Mouse (Mus musculus) heart, embryonic 14.5 days (tissue): ENCODE measurements around the gene Polg2. TPM values are rescaled to one million over a fixed set of nuclear protein-coding genes. Genes with fewer than 3 reads are reported as not detected.
"Not testable (repeated sequence)": the region's sequence is repeated elsewhere in the genome, so short reads cannot be mapped to it uniquely, and the experiment has no call there.

Experiments
- ATAC-seq: fragments of 200-750 bp; cut with Nextera tagmentation; 2 replicates; pipeline ENCODE4 v1.8.0; 2017; ENCODE audit warnings: low read depth, moderate TSS enrichment; ENCODE audit not compliant: insufficient number of reproducible peaks, insufficient read depth, low FRiP score
- H3K27ac ChIP-seq, 2 experiments: fragments of 200-500 bp in 1 of 2; fragments of 300-500 bp in 1 of 2; sonication (generic) in 1 of 2; replicated peaks in 1 of 2; 2 replicates each; pipeline ENCODE4 v1.5.1; 2012 to 2014; ENCODE audit warnings: low read depth in 2 of 2, low read length in 2 of 2, control low read depth in 1 of 2, mild to moderate bottlenecking in 1 of 2, mixed read lengths in 1 of 2; ENCODE audit not compliant: control insufficient read depth in 1 of 2, insufficient read depth in 1 of 2
- H3K27me3 ChIP-seq: fragments of 300-500 bp; sonication (generic); 2 replicates; pipeline ENCODE4 v1.6.1; 2014; ENCODE audit warnings: mild to moderate bottlenecking, low read length, control low read depth; ENCODE audit not compliant: control insufficient read depth, insufficient read depth
- H3K36me3 ChIP-seq: fragments of 300-500 bp; sonication (generic); 2 replicates; pipeline ENCODE4 v1.6.1; 2014; ENCODE audit warnings: mild to moderate bottlenecking, control low read depth, low read length, mixed read lengths; ENCODE audit not compliant: control insufficient read depth, insufficient read depth
- H3K4me1 ChIP-seq, 2 experiments: fragments of 200-500 bp in 1 of 2; fragments of 300-500 bp in 1 of 2; sonication (generic) in 1 of 2; 2 replicates each; pipeline ENCODE4 v1.6.1; 2012 to 2014; ENCODE audit warnings: low read length in 2 of 2, control low read depth in 1 of 2, mixed read lengths in 1 of 2; ENCODE audit not compliant: control insufficient read depth in 2 of 2, insufficient read depth in 2 of 2
- H3K4me2 ChIP-seq: fragments of 300-500 bp; sonication (generic); 2 replicates; pipeline ENCODE4 v1.6.1; 2014; ENCODE audit warnings: mild to moderate bottlenecking, low read length
- H3K4me3 ChIP-seq, 2 experiments: fragments of 200-500 bp in 1 of 2; fragments of 300-500 bp in 1 of 2; sonication (generic) in 1 of 2; 2 replicates each; pipeline ENCODE4 v1.5.1; 2012 to 2014; ENCODE audit warnings: low read length in 2 of 2, mild to moderate bottlenecking in 2 of 2, control low read depth in 1 of 2, low read depth in 1 of 2, moderate library complexity in 1 of 2; ENCODE audit not compliant: control insufficient read depth in 1 of 2, insufficient read depth in 1 of 2
- H3K9ac ChIP-seq: fragments of 300-500 bp; sonication (generic); 2 replicates; pipeline ENCODE4 v1.6.1; 2014; ENCODE audit warnings: mild to moderate bottlenecking, low read length
- H3K9me3 ChIP-seq: fragments of 300-500 bp; sonication (generic); 2 replicates; pipeline ENCODE4 v1.6.1; 2016; ENCODE audit warnings: low read length, control low read depth; ENCODE audit not compliant: control insufficient read depth
- WGBS: fragments of 180-500 bp; shearing (Covaris S2); extraction: QIAGEN DNeasy Blood & Tissue Kit; methylation state at CpG from one replicate; pipeline ENCODE4 v1.1.7; 2014; 5-methylcytosine and 5-hydroxymethylcytosine counted together
- polyA plus RNA-seq: library from polyadenylated mRNA; unstranded; fragments of >200 nt; fragmentation: Nextera tagmentation; extraction: Ambion mirVana; gene quantifications from 2 replicates; pipeline ENCODE4 v1.2.1, GENCODE M21; 2014

Gene Polg2
- polyA plus RNA-seq, 1 experiment from 2014 or later = 10.0 TPM

- WGBS = 80% methylated on average over 9 of the region's 9 CpGs
- ATAC-seq = no peak
- no peak overlapping the region for H3K4me3 ChIP-seq
These were observed 3.8 kb upstream of the Polg2 start for GRCm38 (mm10) chr11:106782841-106783764.

GRCm38 (mm10) chr11:106782271-106782670 lies 2.9 kb upstream of the Polg2 start:
- not testable (repeated sequence) for H3K4me2 ChIP-seq, H3K9me3 ChIP-seq, H3K9ac ChIP-seq, H3K27me3 ChIP-seq, H3K4me3 ChIP-seq, ATAC-seq, H3K27ac ChIP-seq
- WGBS = 84% methylated on average over 7 of the region's 7 CpGs
- Histone ChIP-seq H3K36me3 (peaks cover 77% of the 10 kb centered on the region), H3K4me1 (peaks cover 0 to 29% of the 10 kb centered on the region in 2 experiments; a peak in 2 of 4 replicates)

More at GRCm38 (mm10) chr11:106782841-106783764, 3.8 kb upstream of the Polg2 start:
- H3K9ac ChIP-seq = no peak overlapping the region
- no peak overlapping the region for H3K4me2 ChIP-seq
- H3K4me1 ChIP-seq = peaks cover 0 to 22% of the 10 kb centered on the region in 2 experiments; a peak in 2 of 4 replicates
- peaks cover 79% of the 10 kb centered on the region for H3K36me3 ChIP-seq
- no peaks in the 10 kb centered on the region for H3K9me3 ChIP-seq
- no peaks in the 10 kb centered on the region for H3K27me3 ChIP-seq
- H3K27ac ChIP-seq = no peak overlapping the region

GRCm38 (mm10) chr11:106780590-106781220 lies 1.4 kb upstream of the Polg2 start:
- H3K27me3 ChIP-seq = no peaks in the 10 kb centered on the region
- H3K9ac ChIP-seq = no peak overlapping the region; the same call in 1 of the 2 replicates
- no peaks in the 10 kb centered on the region for H3K9me3 ChIP-seq
- no peak for ATAC-seq
- peaks cover 75% of the 10 kb centered on the region for H3K36me3 ChIP-seq
- H3K27ac ChIP-seq = no peak overlapping the region; a peak in 1 of 4 replicates
- H3K4me2 ChIP-seq = no peak overlapping the region
- 75% methylated on average over 6 of the region's 6 CpGs for WGBS
- no peak overlapping the region for H3K4me3 ChIP-seq
- H3K4me1 ChIP-seq = peaks cover 0 to 19% of the 10 kb centered on the region in 2 experiments; a peak in 2 of 4 replicates

GRCm38 (mm10) chr11:106780089-106780425 lies 720 bp upstream of the Polg2 start:
- H3K27me3 ChIP-seq = no peaks in the 10 kb centered on the region
- peak overlapping the region; percentile 79 for H3K4me2 ChIP-seq
- H3K4me3 ChIP-seq = peak overlapping the region in 1 of 2 experiments; percentile 68; a peak in 1 of 4 replicates
- H3K9me3 ChIP-seq = no peaks in the 10 kb centered on the region
- peaks cover 75% of the 10 kb centered on the region for H3K36me3 ChIP-seq
- peak overlapping the region; percentile 81 to 97; a peak in 3 of 4 replicates for H3K27ac ChIP-seq
- ATAC-seq = no peak
- peak overlapping the region; percentile 87; the same call in 1 of the 2 replicates for H3K9ac ChIP-seq
- WGBS = 70% methylated on average over 4 of the region's 4 CpGs
- H3K4me1 ChIP-seq = peaks cover 0 to 13% of the 10 kb centered on the region in 2 experiments; a peak in 1 of 4 replicates

- Histone ChIP-seq H3K27ac (peak overlapping the region; percentile 81 to 97), H3K4me3 (peak overlapping the region; percentile 59 to 68), H3K27me3 (no peaks in the 10 kb centered on the region), H3K4me2 (peak overlapping the region; percentile 79), H3K9ac (peak overlapping the region; percentile 87), H3K4me1 (peaks cover 0 to 13% of the 10 kb centered on the region in 2 experiments; a peak in 1 of 4 replicates), H3K9me3 (no peaks in the 10 kb centered on the region), H3K36me3 (peaks cover 75% of the 10 kb centered on the region)
- WGBS = 3% methylated on average over 39 of the region's 39 CpGs
- peak; percentile 0; the same call in 1 of the 2 replicates for ATAC-seq
These were observed 549 bp downstream of the Polg2 start for GRCm38 (mm10) chr11:106778589-106779387.

GRCm38 (mm10) chr11:106778132-106778531 lies 1.2 kb downstream of the Polg2 start:
- Histone ChIP-seq H3K27me3 (no peaks in the 10 kb centered on the region), H3K9me3 (no peaks in the 10 kb centered on the region), H3K9ac (peak overlapping the region; percentile 25; the same call in 1 of the 2 replicates), H3K36me3 (peaks cover 75% of the 10 kb centered on the region), H3K4me1 (peaks cover 0 to 13% of the 10 kb centered on the region in 2 experiments; a peak in 1 of 4 replicates), H3K27ac (no peak overlapping the region), H3K4me3 (0 out of 4 replicates have a peak overlapping the region, but pooled peaks of 1 of the 2 experiments have one; percentile 68), H3K4me2 (peak overlapping the region; percentile 79)
- ATAC-seq = no peak
- WGBS = 89% methylated on average over 7 of the region's 7 CpGs

GRCm38 (mm10) chr11:106777395-106777794 lies 1.9 kb downstream of the Polg2 start:
- Histone ChIP-seq H3K9me3 (no peaks in the 10 kb centered on the region), H3K4me3 (no peak overlapping the region), H3K4me1 (peaks cover 0 to 13% of the 10 kb centered on the region in 2 experiments; a peak in 1 of 4 replicates), H3K27me3 (no peaks in the 10 kb centered on the region), H3K36me3 (peaks cover 75% of the 10 kb centered on the region), H3K27ac (no peak overlapping the region), H3K4me2 (0 out of 2 replicates have a peak overlapping the region, but pooled peaks have one; percentile 4), H3K9ac (0 out of 2 replicates have a peak overlapping the region, but pooled peaks have one; percentile 34)
- ATAC-seq = no peak
- WGBS = 91% methylated on average over 3 of the region's 3 CpGs
